Mouse (Mus musculus): ENCODE results near the gene Znrd1. TPM values are rescaled to one million over a fixed set of nuclear protein-coding genes. Genes with fewer than 3 reads are reported as not detected.

Znrd1 gene
- total RNA-seq, 2 experiments from 2014 or later: 30.2 to 30.3 TPM

- no peak for DNase-seq (ENCODE audit: low spot score in 2 of 2)
Measured at GRCm38 (mm10) chr17:36929236-36929932, 29.0 kb downstream of the Znrd1 start.

GRCm38 (mm10) chr17:36927496-36928120 is 30.8 kb downstream of the Znrd1 start:
- DNase-seq (ENCODE audit: low spot score in 2 of 2): no peak

- no peak for DNase-seq (ENCODE audit: low spot score in 2 of 2)
Measured at GRCm38 (mm10) chr17:36923491-36923890, 34.9 kb downstream of the Znrd1 start.

- DNase-seq (ENCODE audit: low spot score in 2 of 2): no peak
Measured at GRCm38 (mm10) chr17:36922715-36923114, 35.6 kb downstream of the Znrd1 start.

- DNase-seq (ENCODE audit: low spot score in 2 of 2): no peak
Measured at GRCm38 (mm10) chr17:36920239-36920638, 38.1 kb downstream of the Znrd1 start.

DNA sequence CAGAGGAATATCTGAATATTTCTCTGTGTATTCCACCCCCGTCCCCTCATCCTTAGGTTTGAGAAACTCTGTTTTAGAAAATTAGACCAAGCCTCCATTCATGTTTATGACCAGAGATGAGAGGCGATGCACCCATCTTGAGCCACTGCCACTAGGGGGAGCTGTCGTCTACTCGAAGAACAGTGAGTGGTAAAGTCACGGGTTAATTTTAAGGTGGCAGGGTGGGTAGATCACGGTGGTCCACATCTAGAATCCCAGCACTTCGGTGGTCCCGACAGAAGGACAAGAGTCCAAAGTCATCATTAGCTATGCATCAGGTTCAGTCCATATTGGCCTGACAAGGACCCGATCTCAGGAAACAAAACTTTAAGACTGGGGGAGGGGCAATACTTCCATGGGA is 43.3 kb downstream of the Znrd1 start:
- DNase-seq (ENCODE audit: low spot score in 2 of 2): peak; percentile 72 to 79

DNA sequence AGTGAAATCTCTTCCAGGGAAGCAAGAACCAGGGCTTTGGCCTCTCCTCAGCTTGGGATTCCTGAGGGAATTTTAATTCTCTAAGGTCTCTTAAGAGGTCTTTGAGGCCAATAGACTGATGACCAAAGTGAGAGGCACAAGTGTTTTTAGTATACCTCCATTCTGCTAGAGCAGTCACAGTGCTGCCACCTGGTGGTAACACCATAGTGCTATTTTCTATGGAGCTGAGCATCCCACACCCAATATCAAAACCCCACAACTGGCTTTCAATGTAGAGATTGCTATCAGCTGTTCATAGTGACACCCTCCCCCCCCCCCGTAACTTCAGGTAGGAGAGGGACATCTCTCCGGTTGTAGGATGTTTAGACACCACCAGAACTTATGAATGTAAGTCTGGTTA is 44.3 kb downstream of the Znrd1 start:
- DNase-seq (ENCODE audit: low spot score in 2 of 2): peak; percentile 79 to 83

GRCm38 (mm10) chr17:36912031-36912430 is 46.3 kb downstream of the Znrd1 start:
- no peak for DNase-seq (ENCODE audit: low spot score in 2 of 2)

DNA sequence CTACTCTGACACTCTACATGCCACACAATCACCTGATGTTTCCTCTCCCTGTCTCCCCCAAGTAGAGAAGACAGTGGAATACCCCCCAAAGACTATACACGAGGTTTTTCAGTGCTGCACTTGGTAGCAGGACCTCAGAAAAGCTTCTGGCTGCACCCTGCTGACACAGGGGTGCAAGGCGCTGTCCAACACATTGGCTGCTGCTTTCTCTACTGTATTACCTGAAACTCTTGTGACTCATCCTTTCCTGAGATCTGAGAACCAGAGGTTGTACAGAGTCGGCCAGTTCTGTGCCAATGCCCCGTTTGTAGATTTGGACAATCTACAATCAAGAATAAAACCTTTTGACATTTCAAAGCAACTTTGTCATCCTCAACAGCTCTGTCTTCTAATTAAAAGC is 48.6 kb downstream of the Znrd1 start:
- no peak for DNase-seq (ENCODE audit: low spot score in 2 of 2)

DNA sequence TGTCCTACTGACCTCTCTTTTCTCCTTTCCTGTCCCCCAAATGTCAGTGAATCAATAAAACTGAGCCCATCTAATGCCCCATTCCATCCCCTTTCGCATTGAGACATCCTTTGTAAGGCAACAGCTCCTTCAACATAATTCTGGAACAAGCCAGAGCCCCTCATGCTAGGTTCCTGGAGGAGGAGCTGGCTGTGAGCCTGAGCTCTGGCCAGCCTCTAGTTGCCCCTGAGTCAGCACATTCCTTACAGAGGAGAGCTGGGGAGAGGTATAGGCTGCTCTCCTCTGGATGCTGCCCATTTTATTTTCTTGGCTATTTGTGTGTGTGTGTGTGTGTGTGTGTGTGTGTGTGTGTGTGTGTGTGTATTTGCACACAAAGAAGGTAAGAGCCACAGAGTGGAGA is 50.1 kb downstream of the Znrd1 start:
- no peak for DNase-seq (ENCODE audit: low spot score in 2 of 2)

Other genes starting within 250 kb of the Znrd1 start
- gene H2-M10.5, start 185.6 kb downstream of the Znrd1 start, total RNA-seq (2021): not detected
- not detected for gene H2-M10.6, start 146.4 kb downstream of the Znrd1 start, total RNA-seq (2021)
- 10 to 100 TPM; 22.7 to 28.8 TPM for gene Trim26, start 121.4 kb downstream of the Znrd1 start, total RNA-seq (2021)
- gene Trim15, start 91.3 kb downstream of the Znrd1 start, total RNA-seq (2021): not detected
- under 1 TPM in 1 of 2 experiments, not detected in 1; 0.16 TPM for gene Trim10, start 89.0 kb downstream of the Znrd1 start, total RNA-seq (2021)
- not detected for gene Trim40, start 68.4 kb downstream of the Znrd1 start, total RNA-seq (2021)
- not detected for gene Trim31, start 60.4 kb downstream of the Znrd1 start, total RNA-seq (2021)
- gene Rnf39, start 15.6 kb downstream of the Znrd1 start, total RNA-seq (2021): 1 to 10 TPM; 4.9 to 5.4 TPM
- gene Ppp1r11, start 6.8 kb downstream of the Znrd1 start, total RNA-seq (2021): 100 to 1,000 TPM in 1 of 2 experiments, 10 to 100 TPM in 1; 88.2 to 100 TPM
- 1 to 10 TPM; 4.8 to 5.3 TPM for gene Znrd1as, start within 50 bp of the Znrd1 start, total RNA-seq (2021)
- under 1 TPM; 0.53 to 0.83 TPM for gene 2410137M14Rik, start 22.7 kb upstream of the Znrd1 start, total RNA-seq (2021)
- gene H2-M5, start 31.0 kb upstream of the Znrd1 start, total RNA-seq (2021): 1 to 10 TPM; 3.2 to 3.7 TPM
- 10 to 100 TPM; 73.3 to 83.7 TPM for gene Zfp57, start 42.6 kb upstream of the Znrd1 start, total RNA-seq (2021)
- gene Mog, start 64.8 kb upstream of the Znrd1 start, total RNA-seq (2021): 1 to 10 TPM; 3.2 to 4.3 TPM
- 100 to 1,000 TPM; 594 to 649 TPM for gene Gabbr1, start 87.4 kb upstream of the Znrd1 start, total RNA-seq (2021)
- gene Olfr90, start 129.9 kb upstream of the Znrd1 start, total RNA-seq (2021): not detected
- not detected for gene Olfr91, start 139.7 kb upstream of the Znrd1 start, total RNA-seq (2021)
- not detected for gene Olfr92, start 161.5 kb upstream of the Znrd1 start, total RNA-seq (2021)
- not detected for gene Olfr93, start 202.9 kb upstream of the Znrd1 start, total RNA-seq (2021)
- not detected for gene Ubd, start 235.3 kb upstream of the Znrd1 start, total RNA-seq (2021)
- not detected for gene Olfr94, start 242.4 kb upstream of the Znrd1 start, total RNA-seq (2021)